Mouse (Mus musculus) heart, embryonic 13.5 days (tissue): ENCODE measurements around the gene Nfatc4. TPM values are rescaled to one million over a fixed set of nuclear protein-coding genes. Genes with fewer than 3 reads are reported as not detected.

Source experiments
- ATAC-seq: fragments of 200-750 bp; cut with Nextera tagmentation; 2 replicates; pipeline ENCODE4 v1.8.0; 2017; ENCODE audit warnings: moderate TSS enrichment; ENCODE audit not compliant: insufficient number of reproducible peaks, low FRiP score, low TSS enrichment; ENCODE audit errors: extremely low read depth
- H3K27ac ChIP-seq: fragments of 300-500 bp; sonication (generic); replicated peaks from 2 replicates; pipeline ENCODE4 v1.5.1; 2015; ENCODE audit warnings: moderate library complexity, mild to moderate bottlenecking, inconsistent platforms
- H3K27me3 ChIP-seq: fragments of 300-500 bp; sonication (generic); replicated peaks from 2 replicates; pipeline ENCODE4 v1.6.1; 2015; ENCODE audit warnings: mild to moderate bottlenecking, inconsistent platforms
- H3K36me3 ChIP-seq: fragments of 300-500 bp; sonication (generic); 2 replicates; pipeline ENCODE4 v1.6.1; 2015; ENCODE audit warnings: mild to moderate bottlenecking, inconsistent platforms
- H3K4me1 ChIP-seq: fragments of 300-500 bp; sonication (generic); 2 replicates; pipeline ENCODE4 v1.6.1; 2015; ENCODE audit warnings: inconsistent platforms
- H3K4me2 ChIP-seq: fragments of 300-500 bp; sonication (generic); 2 replicates; pipeline ENCODE4 v1.6.1; 2015; ENCODE audit warnings: inconsistent platforms, mild to moderate bottlenecking, moderate library complexity
- H3K4me3 ChIP-seq: fragments of 300-500 bp; sonication (generic); 2 replicates; pipeline ENCODE4 v1.5.1; 2015; ENCODE audit warnings: moderate library complexity, mild to moderate bottlenecking, inconsistent platforms
- H3K9ac ChIP-seq: fragments of 300-500 bp; sonication (generic); 2 replicates; pipeline ENCODE4 v1.6.1; 2015; ENCODE audit warnings: inconsistent platforms, mild to moderate bottlenecking, moderate library complexity
- H3K9me3 ChIP-seq: fragments of 300-500 bp; sonication (generic); 2 replicates; pipeline ENCODE4 v1.6.1; 2016; ENCODE audit warnings: inconsistent platforms
- WGBS: fragments of 180-500 bp; shearing (Covaris S2); methylation state at CpG from one replicate; pipeline ENCODE4 v1.1.7; 2015; ENCODE audit warnings: mixed read lengths; 5-methylcytosine and 5-hydroxymethylcytosine counted together
- polyA plus RNA-seq: library from polyadenylated mRNA; unstranded; fragments of >200 nt; fragmentation: Nextera tagmentation; extraction: Ambion mirVana; gene quantifications from 2 replicates; pipeline ENCODE4 v1.2.1, GENCODE M21; 2015

Gene Nfatc4
- polyA plus RNA-seq, 1 experiment from 2014 or later: 12.5 TPM

GRCm38 (mm10) chr14:55834808-55835533 is 12.0 kb downstream of the Nfatc4 start:
- H3K9ac ChIP-seq: no peak overlapping the region
- peaks cover 15% of the 10 kb centered on the region for H3K4me1 ChIP-seq
- no peaks in the 10 kb centered on the region for H3K9me3 ChIP-seq
- no peak overlapping the region for H3K4me3 ChIP-seq
- peaks cover 16% of the 10 kb centered on the region for H3K36me3 ChIP-seq
- no peak overlapping the region for H3K27ac ChIP-seq
- 0 out of 2 replicates have a peak, but pooled peaks cover 3% of the 10 kb centered on the region for H3K27me3 ChIP-seq
- ATAC-seq: no peak
- H3K4me2 ChIP-seq: no peak overlapping the region
- WGBS: 70% methylated on average over 5 of the region's 5 CpGs

DNA sequence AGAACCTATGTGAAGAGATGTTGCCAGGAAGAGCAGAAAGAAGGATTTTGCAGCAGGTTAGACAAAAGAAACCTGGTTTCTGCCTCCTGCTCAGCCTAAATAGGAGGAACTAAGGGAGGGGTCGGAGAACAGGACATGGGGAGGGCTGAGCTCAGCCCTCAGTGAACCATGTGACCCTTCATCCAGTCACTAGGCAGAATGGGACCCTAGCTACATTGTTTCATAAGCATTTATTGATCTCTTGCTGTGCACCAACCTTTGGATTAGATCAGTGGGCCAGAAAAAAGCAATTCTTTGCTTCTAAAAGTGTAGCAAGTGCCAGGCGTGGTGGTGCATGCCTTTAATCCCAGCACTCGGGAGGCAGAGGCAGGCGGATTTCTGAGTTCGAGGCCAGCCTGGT is 15.4 kb downstream of the Nfatc4 start:
- WGBS: 88% methylated on average over 5 of the region's 5 CpGs
- Histone ChIP-seq H3K4me1 (peaks cover 15% of the 10 kb centered on the region), H3K9ac (no peak overlapping the region), H3K4me3 (no peak overlapping the region), H3K4me2 (no peak overlapping the region), H3K27me3 (no peaks in the 10 kb centered on the region), H3K27ac (no peak overlapping the region), H3K9me3 (no peaks in the 10 kb centered on the region), H3K36me3 (no peaks in the 10 kb centered on the region)
- no peak for ATAC-seq

DNA sequence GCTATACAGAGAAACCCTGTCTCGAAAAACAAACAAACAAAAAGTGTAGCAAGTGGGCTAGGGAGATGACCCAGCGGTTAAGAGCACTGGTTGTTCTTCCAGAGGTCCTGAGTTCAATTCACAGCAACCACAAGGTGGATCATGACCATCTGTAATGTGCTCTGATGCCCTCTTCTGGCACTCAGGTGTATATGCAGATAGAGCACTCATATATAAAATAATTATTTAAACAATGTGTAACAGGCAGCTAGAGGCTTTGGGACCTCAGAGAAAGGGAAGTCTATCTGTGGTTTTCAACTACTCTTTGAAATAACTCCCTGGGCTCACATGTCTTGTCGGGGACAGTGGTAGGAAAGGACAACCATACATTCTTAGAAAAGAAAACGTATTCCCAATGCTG is 15.8 kb downstream of the Nfatc4 start:
- no peak for ATAC-seq
- Histone ChIP-seq H3K4me3 (no peak overlapping the region), H3K27ac (no peak overlapping the region), H3K36me3 (no peaks in the 10 kb centered on the region), H3K4me2 (no peak overlapping the region), H3K9me3 (no peaks in the 10 kb centered on the region), H3K9ac (no peak overlapping the region), H3K27me3 (no peaks in the 10 kb centered on the region), H3K4me1 (peaks cover 15% of the 10 kb centered on the region)
- whole genome bisulfite sequencing: 71% methylated on average over 4 of the region's 4 CpGs

- Histone ChIP-seq H3K27me3 (no peaks in the 10 kb centered on the region), H3K4me1 (no peaks in the 10 kb centered on the region), H3K4me3 (no peak overlapping the region), H3K36me3 (no peaks in the 10 kb centered on the region), H3K27ac (no peak overlapping the region), H3K4me2 (no peak overlapping the region), H3K9ac (no peak overlapping the region), H3K9me3 (no peaks in the 10 kb centered on the region)
- no peak for ATAC-seq
- WGBS: 66% methylated on average over 4 of the region's 4 CpGs
These were observed 18.0 kb downstream of the Nfatc4 start for GRCm38 (mm10) chr14:55840853-55841366.

- Histone ChIP-seq H3K27me3 (no peaks in the 10 kb centered on the region), H3K9me3 (no peaks in the 10 kb centered on the region), H3K4me1 (no peaks in the 10 kb centered on the region), H3K4me2 (no peak overlapping the region), H3K36me3 (no peaks in the 10 kb centered on the region), H3K9ac (no peak overlapping the region), H3K27ac (no peak overlapping the region), H3K4me3 (no peak overlapping the region)
- WGBS: 84% methylated on average over 4 of the region's 4 CpGs
- no peak for ATAC-seq
These were observed 19.9 kb downstream of the Nfatc4 start for GRCm38 (mm10) chr14:55842794-55843193.

DNA sequence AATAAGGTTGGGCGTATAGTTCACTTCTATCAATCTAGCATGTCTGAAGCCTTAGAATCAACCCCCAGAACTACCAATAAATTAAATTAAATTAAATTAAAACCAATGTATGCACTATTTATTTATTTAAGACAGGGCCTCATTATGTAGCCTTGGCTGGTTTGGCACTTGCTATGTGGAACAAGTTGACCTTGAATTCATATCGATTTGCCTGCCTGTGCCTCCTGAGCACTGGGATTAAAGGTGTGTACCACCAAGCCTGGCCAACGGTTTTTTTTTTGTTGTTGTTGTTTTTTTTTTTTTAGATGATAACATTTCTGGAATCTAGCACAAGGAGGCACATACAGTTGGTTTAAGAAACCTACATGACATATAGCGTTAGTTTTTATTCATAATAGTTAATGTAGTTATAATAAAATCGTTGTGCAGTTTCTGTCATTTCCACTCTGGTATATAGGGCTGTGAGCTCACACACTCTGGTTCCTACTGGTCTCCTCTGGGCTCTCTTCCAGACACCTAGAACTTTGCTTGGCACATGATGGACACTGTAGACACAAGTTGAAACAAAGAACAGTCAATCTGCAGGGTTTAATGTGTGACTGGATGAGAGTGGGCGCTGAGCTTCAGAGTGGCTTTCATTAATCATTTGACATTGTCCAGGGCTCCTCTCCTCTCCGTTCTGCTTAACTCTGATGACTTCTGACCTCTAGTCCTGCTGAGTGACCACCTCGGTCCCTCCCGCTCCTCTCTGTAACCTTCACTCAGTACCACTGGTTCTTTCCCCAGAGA is 22.8 kb downstream of the Nfatc4 start:
- H3K9me3 ChIP-seq: no peaks in the 10 kb centered on the region
- H3K27ac ChIP-seq: no peak overlapping the region
- 53% methylated on average over 9 of the region's 9 CpGs for WGBS
- no peak overlapping the region for H3K9ac ChIP-seq
- no peak overlapping the region for H3K4me2 ChIP-seq
- no peak overlapping the region for H3K4me3 ChIP-seq
- no peaks in the 10 kb centered on the region for H3K27me3 ChIP-seq
- no peak for ATAC-seq
- no peaks in the 10 kb centered on the region for H3K4me1 ChIP-seq
- no peaks in the 10 kb centered on the region for H3K36me3 ChIP-seq

GRCm38 (mm10) chr14:55850885-55851284 is 27.9 kb downstream of the Nfatc4 start:
- H3K27ac ChIP-seq: no peak overlapping the region
- H3K9ac ChIP-seq: no peak overlapping the region
- peaks cover 26% of the 10 kb centered on the region for H3K4me1 ChIP-seq
- H3K9me3 ChIP-seq: no peaks in the 10 kb centered on the region
- no peaks in the 10 kb centered on the region for H3K36me3 ChIP-seq
- H3K4me2 ChIP-seq: no peak overlapping the region
- H3K4me3 ChIP-seq: no peak overlapping the region
- 40% methylated on average over 6 of the region's 6 CpGs for WGBS
- H3K27me3 ChIP-seq: no peaks in the 10 kb centered on the region
- no peak for ATAC-seq

DNA sequence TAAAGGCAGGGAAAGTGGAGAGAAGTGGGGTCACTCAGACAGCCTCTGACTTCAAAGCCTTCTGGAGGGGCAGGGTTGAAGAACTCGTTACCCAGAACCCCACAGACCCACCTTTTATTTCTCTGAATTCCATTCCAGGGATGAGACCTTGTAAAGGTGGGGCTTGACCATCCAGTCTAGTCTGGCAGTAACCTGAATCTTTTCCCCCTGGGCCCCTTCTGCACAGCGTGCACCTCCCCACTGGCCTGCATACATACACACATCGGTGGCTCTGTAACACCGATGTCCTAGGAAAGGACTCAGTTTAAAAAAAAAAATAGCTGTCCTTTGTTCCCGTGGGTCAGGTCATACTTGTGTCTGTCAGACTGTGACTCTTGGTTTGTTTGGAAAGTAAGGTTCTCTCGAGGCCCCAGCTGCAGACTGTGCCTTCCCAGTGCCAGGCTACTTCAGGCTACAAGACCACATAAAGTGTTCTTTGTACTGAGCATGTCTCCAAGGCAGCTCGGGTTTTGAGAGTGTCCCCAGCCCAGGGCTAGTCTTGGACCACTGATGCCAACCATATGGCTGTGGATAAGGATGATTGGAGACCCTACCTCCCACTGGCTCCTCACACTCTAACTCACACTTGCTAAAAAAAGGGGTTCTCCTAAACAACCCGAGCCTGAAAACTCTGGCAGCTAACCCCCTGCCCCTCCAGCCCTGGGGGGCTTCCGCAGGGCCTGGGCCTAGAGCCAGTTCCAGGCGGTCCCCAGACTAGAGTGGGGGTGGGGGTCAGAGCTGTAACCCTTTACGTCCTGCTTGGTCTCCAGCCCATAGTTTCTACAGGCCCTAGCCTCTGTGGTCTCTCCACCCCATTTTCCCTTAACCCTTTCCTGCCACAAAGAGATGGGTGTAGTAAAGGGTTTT is 30.0 kb downstream of the Nfatc4 start:
- H3K4me3 ChIP-seq: peak overlapping the region; percentile 74
- peaks cover 46% of the 10 kb centered on the region for H3K4me1 ChIP-seq
- H3K36me3 ChIP-seq: peaks cover 9% of the 10 kb centered on the region
- WGBS: 6% methylated on average over 11 of the region's 11 CpGs
- peak; percentile 56 for ATAC-seq
- H3K4me2 ChIP-seq: peak overlapping the region; percentile 86
- H3K9me3 ChIP-seq: no peaks in the 10 kb centered on the region
- H3K27ac ChIP-seq: peak overlapping the region; percentile 96
- H3K9ac ChIP-seq: peak overlapping the region; percentile 91
- H3K27me3 ChIP-seq: no peaks in the 10 kb centered on the region

DNA sequence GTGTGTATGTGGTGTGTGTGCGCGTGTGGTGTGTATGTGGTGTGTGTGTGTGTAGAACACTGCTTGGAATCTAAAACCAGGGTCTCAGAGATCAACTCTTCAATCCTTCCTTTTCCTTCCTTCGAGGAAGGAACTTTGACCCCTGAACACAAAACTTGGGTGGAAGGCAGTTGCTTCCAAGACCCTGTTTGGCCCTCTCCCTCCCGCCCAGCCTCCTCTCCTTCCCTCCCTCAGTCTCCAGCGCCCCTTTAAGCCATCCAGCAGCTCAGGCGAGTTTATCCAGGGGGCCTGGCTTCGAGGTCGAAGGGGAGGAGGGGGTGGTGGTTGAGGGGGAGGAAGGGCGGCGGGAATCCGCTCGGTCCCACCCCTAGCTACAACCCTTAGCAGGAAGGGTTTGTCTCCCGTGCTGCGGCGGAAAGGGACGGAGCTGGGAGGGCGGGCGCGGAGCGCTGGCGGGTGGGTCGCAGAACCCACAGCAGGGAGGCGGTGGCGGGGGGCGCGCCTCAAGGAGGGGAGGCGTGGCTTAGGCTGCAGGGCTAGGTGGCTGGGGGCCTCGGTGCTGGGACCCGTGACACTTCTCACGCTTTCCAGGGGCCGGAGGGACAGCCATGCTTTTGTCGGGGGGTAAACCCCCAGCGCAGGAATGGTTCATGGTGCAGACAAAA is 30.8 kb downstream of the Nfatc4 start, which contains the start of gene Nynrin:
TSS of gene Nynrin (plus strand) at position 390 of the 665 bp plus-strand sequence.
- peak; percentile 78 for ATAC-seq
- Histone ChIP-seq H3K4me2 (peak within 1 kb of the TSS; percentile 86), H3K4me3 (peak within 1 kb of the TSS; percentile 74), H3K4me1 (peaks cover 54% of the 10 kb centered on the region), H3K27me3 (no peaks in the 10 kb centered on the region), H3K9me3 (no peaks in the 10 kb centered on the region), H3K27ac (peak within 1 kb of the TSS; percentile 96), H3K36me3 (peaks cover 15% of the 10 kb centered on the region), H3K9ac (peak within 1 kb of the TSS; percentile 91)
- 2% methylated on average over 32 of the region's 33 CpGs for WGBS

DNA sequence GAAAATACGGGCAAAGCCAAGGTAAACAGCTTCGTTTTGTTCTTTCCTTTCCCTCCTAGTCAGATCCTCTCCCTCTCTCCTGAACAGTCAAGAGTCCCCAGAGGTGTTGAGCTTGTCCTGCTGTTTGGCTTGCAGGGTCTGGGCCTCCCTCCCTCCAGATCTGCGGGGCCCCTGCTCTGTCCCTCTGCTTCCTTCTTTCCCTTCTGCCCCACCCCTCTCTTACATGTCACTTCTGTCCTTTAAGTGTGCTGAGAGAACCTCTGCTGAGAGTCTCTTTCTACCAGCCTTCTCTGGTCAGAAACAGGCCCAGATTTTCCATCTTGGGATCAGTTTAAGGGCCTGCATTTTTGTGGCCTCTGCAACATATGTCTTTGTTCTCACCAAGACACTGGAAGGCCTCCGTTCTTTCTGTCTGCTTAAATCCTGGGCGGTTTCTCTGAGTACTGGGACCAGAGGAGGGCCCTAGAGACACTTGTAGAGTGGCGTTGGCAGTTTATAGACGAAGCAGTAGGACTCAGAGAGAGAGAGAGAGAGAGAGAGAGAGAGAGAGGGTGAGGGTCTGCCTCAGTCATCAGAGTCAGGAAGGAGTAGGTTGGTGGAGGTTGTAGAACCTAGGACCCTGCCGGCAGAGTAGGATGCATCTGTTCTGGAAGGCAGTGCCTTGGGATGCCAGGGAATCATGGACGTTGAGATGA is 31.6 kb downstream of the Nfatc4 start:
- Histone ChIP-seq H3K9ac (peak overlapping the region; percentile 91), H3K9me3 (no peaks in the 10 kb centered on the region), H3K27ac (peak overlapping the region; percentile 96), H3K4me3 (peak overlapping the region; percentile 74), H3K27me3 (no peaks in the 10 kb centered on the region), H3K36me3 (peaks cover 21% of the 10 kb centered on the region), H3K4me2 (peak overlapping the region; percentile 86), H3K4me1 (peaks cover 62% of the 10 kb centered on the region)
- no peak for ATAC-seq
- 0% methylated on average over 9 of the region's 9 CpGs for WGBS
